Mouse (Mus musculus) MEL (cell line): ENCODE measurements around the gene Gm10837. TPM values are rescaled to one million over a fixed set of nuclear protein-coding genes. Genes with fewer than 3 reads are reported as not detected.
A peak's percentile ranks its signal among the peaks of the same experiment; 100 is the strongest.

Experiments
- DNase-seq: peaks from one replicate; pipeline ENCODE4 v3.0.0; 2011; ENCODE audit warnings: low read depth, low spot score
- H3K27ac ChIP-seq: 2 replicates; pipeline ENCODE4 v1.5.1; 2012; ENCODE audit warnings: low read depth, mild to moderate bottlenecking, control low read depth, low read length, moderate library complexity; ENCODE audit not compliant: control insufficient read depth
- H3K27me3 ChIP-seq, 2 experiments: fragments of 150-350 bp in 1 of 2; sonication (generic) in 1 of 2; 2 replicates each; pipeline ENCODE4 v1.6.1; 2012; ENCODE audit warnings: low read length in 2 of 2, mild to moderate bottlenecking in 2 of 2, improper control_type of control experiment in 1 of 2, moderate library complexity in 1 of 2; ENCODE audit not compliant: insufficient read depth in 2 of 2, control insufficient read depth in 1 of 2
- H3K36me3 ChIP-seq, 2 experiments: 2 replicates each; pipeline ENCODE4 v1.6.1; 2012 to 2014; ENCODE audit warnings: low read length in 2 of 2, improper control_type of control experiment in 1 of 2, inconsistent platforms in 1 of 2, mild to moderate bottlenecking in 1 of 2; ENCODE audit not compliant: insufficient read depth in 2 of 2, control insufficient read depth in 1 of 2
- H3K4me1 ChIP-seq, 2 experiments: fragments of 150-350 bp in 1 of 2; sonication (generic) in 1 of 2; 2 replicates each; pipeline ENCODE4 v1.6.1; 2012; ENCODE audit warnings: low read length in 2 of 2, improper control_type of control experiment in 1 of 2, mild to moderate bottlenecking in 1 of 2; ENCODE audit not compliant: insufficient read depth in 2 of 2, control insufficient read depth in 1 of 2
- H3K4me3 ChIP-seq, 2 experiments: fragments of 150-350 bp in 1 of 2; sonication (generic) in 1 of 2; 2 replicates each; pipeline ENCODE4 v1.5.1; 2012; ENCODE audit warnings: low read depth in 2 of 2, low read length in 2 of 2, mild to moderate bottlenecking in 2 of 2, moderate library complexity in 2 of 2, control low read depth in 1 of 2, improper control_type of control experiment in 1 of 2; ENCODE audit not compliant: control insufficient read depth in 1 of 2, insufficient read depth in 1 of 2
- H3K79me2 ChIP-seq: 2 replicates; pipeline ENCODE4 v1.6.1; 2012; ENCODE audit warnings: mild to moderate bottlenecking, low read length, moderate library complexity; ENCODE audit not compliant: control insufficient read depth, poor library complexity, insufficient read depth
- H3K9ac ChIP-seq: 2 replicates; pipeline ENCODE4 v1.6.1; 2012; ENCODE audit warnings: low read depth, mild to moderate bottlenecking, control low read depth, low read length, moderate library complexity; ENCODE audit not compliant: control insufficient read depth, poor library complexity, severe bottlenecking
- H3K9me3 ChIP-seq: fragments of 150-350 bp; sonication (generic); replicated peaks from 2 replicates; pipeline ENCODE4 v1.6.1; 2012; ENCODE audit warnings: mild to moderate bottlenecking, low read length, improper control_type of control experiment, moderate library complexity; ENCODE audit not compliant: insufficient read depth
- BHLHE40 ChIP-seq: IDR thresholded peaks from 2 replicates; pipeline ENCODE4 v1.6.1; 2012; ENCODE audit warnings: low read depth, mild to moderate bottlenecking, inconsistent platforms, low read length, improper control_type of control experiment, borderline replicate concordance
- CHD1 ChIP-seq: IDR thresholded peaks from 2 replicates; pipeline ENCODE4 v1.6.1; 2012; ENCODE audit warnings: low read depth, mild to moderate bottlenecking, inconsistent platforms, low read length, improper control_type of control experiment
- CHD2 ChIP-seq: IDR thresholded peaks from 2 replicates; pipeline ENCODE4 v1.6.1; 2011; ENCODE audit warnings: low read length, improper control_type of control experiment
- ETS1 ChIP-seq: IDR thresholded peaks from 2 replicates; pipeline ENCODE4 v1.6.1; 2012; ENCODE audit warnings: low read depth, mild to moderate bottlenecking, inconsistent platforms, low read length, improper control_type of control experiment, moderate library complexity
- GATA1 ChIP-seq: IDR thresholded peaks from 2 replicates; pipeline ENCODE4 v1.6.1; 2011; ENCODE audit warnings: low read depth, low read length, improper control_type of control experiment
- HCFC1 ChIP-seq: IDR thresholded peaks from 2 replicates; pipeline ENCODE4 v1.6.1; 2012; ENCODE audit warnings: low read depth, mild to moderate bottlenecking, inconsistent platforms, low read length, improper control_type of control experiment, moderate library complexity
- MAFK ChIP-seq: IDR thresholded peaks from 2 replicates; pipeline ENCODE4 v1.6.1; 2011; ENCODE audit warnings: low read depth, mild to moderate bottlenecking, low read length, improper control_type of control experiment, borderline replicate concordance
- MAX ChIP-seq: IDR thresholded peaks from 2 replicates; pipeline ENCODE4 v1.6.1; 2011; ENCODE audit warnings: low read length, improper control_type of control experiment
- MAZ ChIP-seq: IDR thresholded peaks from 2 replicates; pipeline ENCODE4 v1.6.1; 2012; ENCODE audit warnings: low read depth, mild to moderate bottlenecking, inconsistent platforms, low read length, improper control_type of control experiment
- MXI1 ChIP-seq: IDR thresholded peaks from 2 replicates; pipeline ENCODE4 v1.6.1; 2011; ENCODE audit warnings: mild to moderate bottlenecking, low read depth, low read length, improper control_type of control experiment
- MYC ChIP-seq: IDR thresholded peaks from 2 replicates; pipeline ENCODE4 v1.6.1; 2011; ENCODE audit warnings: low read depth, mild to moderate bottlenecking, low read length, improper control_type of control experiment, moderate library complexity
- NELFE ChIP-seq: IDR thresholded peaks from 2 replicates; pipeline ENCODE4 v1.6.1; 2011; ENCODE audit warnings: low read depth, low read length, improper control_type of control experiment
- NRF1 ChIP-seq: IDR thresholded peaks from 2 replicates; pipeline ENCODE4 v1.6.1; 2014; ENCODE audit warnings: low read depth, mild to moderate bottlenecking, inconsistent platforms, low read length, improper control_type of control experiment, moderate library complexity; ENCODE audit not compliant: poor library complexity, insufficient read depth, severe bottlenecking
- POLR2A ChIP-seq, 2 experiments: IDR thresholded peaks; 2 replicates each; pipeline ENCODE4 v1.6.1; 2011 to 2012; ENCODE audit warnings: low read length in 2 of 2, mild to moderate bottlenecking in 2 of 2, control low read depth in 1 of 2, improper control_type of control experiment in 1 of 2, low read depth in 1 of 2, moderate library complexity in 1 of 2; ENCODE audit not compliant: control insufficient read depth in 1 of 2, insufficient read depth in 1 of 2, poor library complexity in 1 of 2
- POLR2AphosphoS2 ChIP-seq: IDR thresholded peaks from 2 replicates; pipeline ENCODE4 v1.6.1; 2011; ENCODE audit warnings: low read length, improper control_type of control experiment
- RCOR1 ChIP-seq: IDR thresholded peaks from 2 replicates; pipeline ENCODE4 v1.6.1; 2012; ENCODE audit warnings: low read depth, mild to moderate bottlenecking, inconsistent platforms, low read length, improper control_type of control experiment
- SIN3A ChIP-seq: IDR thresholded peaks from 2 replicates; pipeline ENCODE4 v1.6.1; 2012; ENCODE audit warnings: low read length, improper control_type of control experiment, inconsistent platforms
- TAL1 ChIP-seq: IDR thresholded peaks from 2 replicates; pipeline ENCODE4 v1.6.1; 2012; ENCODE audit warnings: mild to moderate bottlenecking, inconsistent platforms, low read length, moderate library complexity, mixed read lengths
- TBP ChIP-seq: IDR thresholded peaks from 2 replicates; pipeline ENCODE4 v1.8.0; 2011; ENCODE audit warnings: low read depth, low read length, improper control_type of control experiment
- TCF12 ChIP-seq: IDR thresholded peaks from 2 replicates; pipeline ENCODE4 v1.6.1; 2014; ENCODE audit warnings: low read depth, mild to moderate bottlenecking, inconsistent platforms, low read length, improper control_type of control experiment, moderate library complexity
- USF2 ChIP-seq, 2 experiments: IDR thresholded peaks; 2 replicates each; pipeline ENCODE4 v1.6.1; 2011 to 2012; ENCODE audit warnings: improper control_type of control experiment in 2 of 2, low read length in 2 of 2, borderline replicate concordance in 1 of 2, inconsistent platforms in 1 of 2, low read depth in 1 of 2, mild to moderate bottlenecking in 1 of 2; ENCODE audit not compliant: insufficient read depth in 1 of 2
- ZMIZ1 ChIP-seq: IDR thresholded peaks from 2 replicates; pipeline ENCODE4 v1.6.1; 2012; ENCODE audit warnings: low read depth, mild to moderate bottlenecking, inconsistent platforms, low read length, improper control_type of control experiment, moderate library complexity
- ZNF384 ChIP-seq: IDR thresholded peaks from 2 replicates; pipeline ENCODE4 v1.6.1; 2012; ENCODE audit warnings: low read depth, mild to moderate bottlenecking, inconsistent platforms, low read length, improper control_type of control experiment
- polyA plus RNA-seq, 2 experiments: library from polyadenylated mRNA; stranded (reverse) in 1 of 2; unstranded in 1 of 2; fragments of >175 nt in 1 of 2; fragments of >200 nt in 1 of 2; gene quantifications; 2 replicates each; pipeline versions ENCODE4 v1.2.1 to v1.2.4; 2012; ENCODE audit warnings: low replicate concordance in 2 of 2, low read depth in 1 of 2; ENCODE audit not compliant: insufficient read length in 2 of 2, insufficient read depth in 1 of 2, missing spikeins in 1 of 2
- total RNA-seq: library from RNA; depleted of rRNA; stranded (reverse); fragments of 300-350 nt; gene quantifications from 2 replicates; pipeline ENCODE4 v1.2.3, GENCODE M21; 2012

The Gm10837 gene
- total and polyA plus RNA-seq, 3 experiments: not detected

DNA sequence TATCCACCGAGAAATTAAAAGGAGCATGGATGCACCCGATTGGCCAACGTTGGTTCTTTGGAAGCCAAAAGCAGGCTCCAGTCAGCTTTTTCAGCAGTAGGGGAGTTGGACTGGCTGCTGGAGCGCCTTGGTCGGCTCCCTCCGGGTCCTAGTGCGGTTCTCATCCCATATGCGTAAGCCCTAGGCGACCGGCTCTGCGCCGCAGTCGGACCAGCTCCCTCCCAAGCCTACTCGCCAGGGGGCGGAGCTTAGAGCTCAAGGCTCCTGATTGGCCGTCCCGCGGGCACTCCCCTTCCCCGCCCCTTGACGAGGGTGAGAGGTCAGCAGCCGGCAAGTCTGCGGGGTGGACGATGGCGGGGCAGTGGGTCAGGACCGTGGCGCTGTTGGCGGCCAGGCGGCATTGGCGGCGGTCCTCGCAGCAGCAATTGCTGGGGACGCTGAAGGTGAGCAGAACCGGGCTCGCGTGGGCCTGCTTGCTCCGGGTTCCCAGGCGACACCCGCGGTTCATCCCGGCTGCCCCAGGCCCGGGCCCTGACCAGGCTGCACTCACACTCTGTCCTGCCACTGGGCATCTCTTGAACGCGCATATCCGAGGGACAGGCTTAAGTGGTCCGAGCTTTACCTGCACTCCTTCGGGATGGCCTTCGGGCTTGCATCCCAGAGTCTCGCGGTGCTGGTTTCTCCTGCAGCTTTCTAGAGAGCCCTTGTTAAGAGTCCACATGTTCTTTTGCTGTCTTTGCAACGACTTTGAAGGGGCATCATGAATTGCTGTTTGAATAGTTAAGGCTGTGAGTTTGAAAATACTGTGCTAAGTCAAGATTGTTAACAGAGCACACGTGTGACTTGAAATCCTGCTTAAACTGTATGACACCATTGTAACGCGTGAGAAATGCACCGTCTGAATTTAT, 43.9 kb downstream of the Gm10837 start, which contains the start of gene Pcca:
Gene Pcca, plus strand, starts transcription at position 308 of the 908 bp plus-strand sequence.
- Histone ChIP-seq H3K36me3 (peaks cover 0 to 6% of the 10 kb centered on the region in 2 experiments; a peak in 2 of 4 replicates), H3K79me2 (peaks cover 3% of the 10 kb centered on the region; the same call in 1 of the 2 replicates), H3K4me3 (peak within 1 kb of the TSS; percentile 83 to 89), H3K27ac (peak within 1 kb of the TSS; percentile 83), H3K9me3 (no peaks in the 10 kb centered on the region), H3K27me3 (no peaks in the 10 kb centered on the region), H3K4me1 (peaks cover 0 to 3% of the 10 kb centered on the region in 2 experiments; a peak in 1 of 4 replicates), H3K9ac (peak within 1 kb of the TSS; percentile 81)
- DNase-seq: peak; percentile 98
- TF ChIP-seq MXI1 (peak; percentile 82), TCF12 (peak; percentile 26; the same call in 1 of the 2 replicates), TBP (peak; percentile 76), MAZ (peak; percentile 60; the same call in 1 of the 2 replicates), NELFE (peak; percentile 31), MAX (peak; percentile 55; the same call in 1 of the 2 replicates), POLR2A (IDR thresholded peaks at IDR 0.05; ENCODE audit: control insufficient read depth in 1 of 2, insufficient read depth in 1 of 2, low read depth in 1 of 2, low read length in 2 of 2, poor library complexity in 1 of 2) (peak; percentile 45 to 81; a peak in 3 of 4 replicates), NRF1 (peak; percentile 50), USF2 (IDR thresholded peaks at IDR 0.05; ENCODE audit: borderline replicate concordance in 1 of 2, insufficient read depth in 1 of 2, low read depth in 1 of 2, low read length in 2 of 2) (no peak), ZNF384 (no peak), POLR2AphosphoS2 (no peak), ETS1 (0 out of 2 replicates have a peak, but pooled peaks have one; percentile 37), HCFC1 (peak; percentile 77), TAL1 (no peak), MYC (peak; percentile 77; the same call in 1 of the 2 replicates), ZMIZ1 (0 out of 2 replicates have a peak, but pooled peaks have one; percentile 8), GATA1 (no peak), SIN3A (peak; percentile 96)

GRCm38 (mm10) chr14:122535986-122536385, 45.6 kb downstream of the Gm10837 start:
- Histone ChIP-seq H3K27ac (no peak overlapping the region), H3K9ac (no peak overlapping the region), H3K4me1 (peaks cover 0 to 3% of the 10 kb centered on the region in 2 experiments; a peak in 1 of 4 replicates), H3K27me3 (no peaks in the 10 kb centered on the region), H3K36me3 (peaks cover 0 to 6% of the 10 kb centered on the region in 2 experiments; a peak in 2 of 4 replicates), H3K79me2 (peaks cover 3% of the 10 kb centered on the region; the same call in 1 of the 2 replicates), H3K4me3 (no peak overlapping the region), H3K9me3 (no peaks in the 10 kb centered on the region)
- DNase-seq: no peak
- TF ChIP-seq TCF12 (no peak), MAFK (no peak), CHD2 (no peak), MYC (no peak), BHLHE40 (no peak), ZMIZ1 (no peak), HCFC1 (no peak), SIN3A (no peak), NELFE (no peak), CHD1 (no peak), RCOR1 (no peak), GATA1 (no peak)
